Mouse (Mus musculus) spleen, postnatal 14 days (tissue): Measurements from ENCODE around the gene B4galnt3.
"Not testable (repeated sequence)": the region's sequence is repeated elsewhere in the genome, so short reads cannot be mapped to it uniquely, and the experiment has no call there.

Source experiments
- DNase-seq, 2 experiments: peaks; one replicate each; pipeline ENCODE4 v3.0.0; 2021 to 2022; ENCODE audit warnings: low spot score in 2 of 2

Gene B4galnt3

DNA sequence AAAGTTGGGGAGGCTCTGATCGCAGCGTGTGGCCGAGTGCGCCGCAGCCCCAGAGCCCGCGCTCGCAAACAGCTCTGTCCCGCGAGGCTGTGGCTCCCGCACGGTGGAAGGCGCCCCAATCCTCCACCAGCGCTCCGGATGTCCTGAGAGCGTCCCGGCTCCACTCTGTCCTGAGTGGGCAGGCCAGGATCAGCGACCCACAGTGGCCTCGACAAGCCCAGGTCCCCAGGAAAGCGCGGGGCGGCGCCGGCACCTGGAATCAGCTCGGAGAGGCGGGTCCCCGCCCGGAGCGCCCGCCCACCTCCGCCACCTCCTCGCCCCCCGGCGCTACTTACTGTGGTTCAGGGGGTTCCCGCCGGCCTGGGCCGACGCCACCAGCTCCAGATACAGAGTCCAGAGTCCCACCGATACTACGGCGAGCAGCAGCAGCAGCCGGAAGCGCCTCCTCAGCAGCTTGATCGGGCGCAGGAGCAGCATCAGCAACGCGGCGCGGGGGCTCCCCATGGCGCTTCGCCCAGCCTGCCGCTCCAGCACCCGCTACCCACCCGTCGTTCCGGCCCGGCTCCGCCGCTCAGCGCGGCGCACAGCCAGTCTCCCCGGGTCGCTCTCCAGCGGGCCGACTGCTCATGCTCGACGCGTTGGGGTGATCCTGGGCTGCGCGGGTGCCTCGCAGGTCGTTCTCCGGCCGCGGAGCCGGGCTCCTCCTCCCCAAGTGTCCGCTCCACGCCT, at the start of gene B4galnt3, which contains the start of gene D330020A13Rik:
Gene B4galnt3 (minus strand): TSS at position 504 of the 729 bp plus-strand sequence.
Gene D330020A13Rik (plus strand): TSS at position 309 of the 729 bp plus-strand sequence.
- peak in 1 of 2 experiments; percentile 1 for DNase-seq

DNA sequence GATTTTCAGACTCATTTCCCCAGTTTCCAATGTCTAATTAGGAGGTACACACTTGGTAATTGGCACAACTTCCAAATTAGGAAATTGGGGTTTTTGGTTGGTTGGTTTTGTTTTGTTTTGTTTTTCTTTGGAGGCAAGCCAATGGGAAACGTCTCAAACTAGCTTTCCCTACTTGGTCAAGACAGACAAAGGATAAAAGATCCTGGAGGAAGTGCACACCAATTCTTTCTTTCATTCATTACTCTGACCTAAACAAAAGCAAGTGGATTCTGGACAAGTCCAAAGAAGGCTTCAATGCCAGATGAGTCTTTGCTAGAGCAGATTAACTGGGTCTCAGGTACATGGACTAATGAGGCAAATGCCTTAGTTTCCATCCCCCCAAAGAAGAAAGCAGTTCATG, 49.6 kb upstream of the B4galnt3 start:
- DNase-seq, result no peak

DNA sequence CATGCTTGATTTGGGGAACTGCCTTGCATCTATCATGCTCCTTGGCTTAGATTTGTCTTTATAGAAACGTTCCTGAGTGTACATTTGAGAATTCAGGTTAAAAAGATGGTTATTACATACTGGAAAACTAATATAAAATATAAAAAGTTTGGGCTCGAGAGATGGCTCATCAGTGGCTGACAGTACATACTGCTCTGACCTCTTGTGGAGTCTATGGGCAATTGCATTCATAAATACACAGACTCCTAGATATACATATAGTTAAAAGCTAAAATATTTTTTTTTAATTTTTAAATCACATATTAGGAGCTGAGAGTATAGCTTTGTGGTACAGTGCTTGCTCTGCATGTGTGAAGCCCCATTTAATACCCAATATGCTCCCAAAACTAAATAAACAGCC, 38.0 kb upstream of the B4galnt3 start:
- no peak for DNase-seq

DNA sequence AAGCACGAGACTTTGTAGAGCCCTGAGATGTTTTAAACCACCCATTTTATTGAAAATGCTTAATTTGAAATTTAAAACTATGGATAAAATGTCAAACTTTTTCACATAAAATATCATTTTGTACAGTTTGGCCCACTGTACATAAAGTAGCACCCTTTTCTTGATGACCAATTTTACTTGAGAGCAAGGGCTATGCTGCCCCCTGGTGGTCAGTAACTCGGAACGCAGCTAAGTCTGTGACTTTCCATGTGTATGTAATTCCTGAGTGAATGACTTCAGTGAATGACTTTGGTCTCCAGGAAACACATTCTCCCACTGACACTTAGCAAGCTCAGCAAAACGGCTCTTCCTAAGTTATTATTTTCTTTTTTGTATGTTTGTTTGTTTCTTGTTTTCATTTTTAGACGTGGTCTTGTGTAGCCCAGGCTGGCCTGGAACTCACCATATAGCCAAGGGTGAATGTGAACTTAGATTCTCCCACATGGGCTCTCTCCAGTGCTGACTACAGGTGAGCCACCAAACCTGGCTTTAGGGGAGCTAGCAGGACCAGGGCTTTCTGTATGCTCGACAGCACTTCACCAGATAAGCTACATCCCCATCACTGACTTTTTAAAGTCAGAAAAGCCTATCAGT, 30.1 kb upstream of the B4galnt3 start:
- DNase-seq, result peak; percentile 12 to 46

DNA sequence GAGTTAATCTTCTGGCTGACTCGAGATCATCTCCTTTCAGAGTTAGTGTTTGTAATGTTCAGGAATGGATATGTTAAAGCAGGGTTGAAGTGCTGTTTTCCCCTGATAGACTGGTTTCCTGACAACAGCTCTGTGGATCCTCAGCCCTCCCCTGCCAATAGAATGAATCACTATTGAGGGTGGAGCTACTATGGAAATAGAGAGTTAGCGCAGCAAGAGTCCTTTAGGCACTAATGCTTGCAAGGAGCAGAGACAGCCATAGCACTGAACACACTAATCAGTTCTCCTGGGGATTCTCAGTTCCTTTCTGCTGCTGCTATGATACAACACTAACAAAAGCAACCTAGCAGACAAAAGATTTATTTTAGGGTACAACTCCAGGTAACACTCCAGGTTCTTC, 26.0 kb upstream of the B4galnt3 start:
- DNase-seq, result no peak

DNA sequence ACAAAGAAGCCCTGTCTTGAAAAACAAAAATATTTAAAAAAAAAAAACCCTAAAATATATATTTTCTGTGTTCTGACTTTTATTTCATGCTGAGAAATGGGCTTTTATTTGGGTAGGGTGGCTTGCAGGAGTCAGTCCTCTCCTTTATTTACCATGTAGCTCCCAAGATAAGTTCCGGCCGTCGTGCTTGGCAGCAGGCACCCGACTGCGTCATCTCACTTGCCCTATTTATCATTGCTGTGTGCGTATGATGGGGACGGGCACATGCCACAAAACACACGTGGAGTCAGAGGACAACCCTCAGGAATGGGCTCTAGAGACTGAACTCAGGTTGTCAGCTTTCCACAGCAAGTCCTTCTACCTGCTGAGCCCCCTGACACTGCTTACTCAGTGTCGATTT, 24.8 kb upstream of the B4galnt3 start:
- no peak for DNase-seq

- DNase-seq, result no peak
Measured at GRCm38 (mm10) chr6:120318303-120318940, 24.1 kb upstream of the B4galnt3 start.

DNA sequence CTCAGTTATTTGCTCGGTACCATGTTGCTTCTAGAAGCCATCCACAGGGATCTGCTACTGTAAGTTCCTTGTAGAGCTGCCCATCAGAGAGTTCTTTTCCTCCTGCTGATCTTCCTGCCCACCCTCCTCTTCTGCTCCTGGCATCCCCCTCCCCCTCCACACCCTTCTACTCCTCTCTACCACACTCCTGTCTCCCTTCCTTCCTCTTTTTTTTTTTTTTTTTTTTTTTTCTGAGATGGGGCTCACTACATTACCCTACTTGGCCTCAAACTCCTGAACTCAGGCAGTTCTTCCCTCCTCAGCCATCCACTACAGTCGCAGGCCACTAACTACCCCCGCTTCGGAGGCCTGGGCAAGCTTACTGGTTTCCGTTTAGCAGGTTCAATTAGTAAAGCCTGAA, 18.1 kb upstream of the B4galnt3 start:
- no peak for DNase-seq

GRCm38 (mm10) chr6:120309787-120310186, 15.4 kb upstream of the B4galnt3 start:
- no peak for DNase-seq

- no peak for DNase-seq
Measured at GRCm38 (mm10) chr6:120309338-120309737, 15.0 kb upstream of the B4galnt3 start.

DNA sequence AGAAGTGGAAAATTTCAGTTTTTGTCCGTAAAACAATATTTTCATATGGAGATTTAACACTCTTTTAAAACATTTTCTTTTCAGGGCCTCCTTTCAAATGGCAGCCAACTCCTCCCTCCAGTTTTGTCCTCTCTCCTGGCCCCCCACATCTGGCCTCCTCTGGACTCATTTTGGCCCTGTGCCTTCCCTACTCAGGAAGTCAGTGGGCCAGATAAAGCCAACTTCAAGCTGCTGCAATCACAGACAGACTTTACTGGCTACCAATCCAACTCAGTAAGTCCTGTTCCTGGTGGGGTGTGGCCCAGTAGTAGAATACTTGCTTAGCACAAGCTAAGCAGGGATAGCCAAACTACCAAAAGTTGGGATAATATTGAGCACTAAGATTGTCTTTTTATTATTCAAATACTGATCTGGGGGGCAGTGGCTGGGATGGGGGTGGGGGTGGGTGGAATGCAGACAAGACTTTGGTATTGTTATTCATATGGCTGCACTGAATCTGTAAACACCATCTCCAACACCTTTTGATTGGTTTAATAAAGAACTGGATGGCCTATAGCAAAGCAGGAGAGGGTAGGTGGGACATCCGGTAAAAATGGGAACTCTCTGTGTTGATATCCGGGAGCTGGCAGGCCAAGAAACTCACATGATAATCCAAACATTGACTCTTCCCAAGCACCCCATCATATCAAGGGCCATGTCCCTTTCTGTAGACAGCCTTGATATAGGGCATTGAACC, 12.7 kb upstream of the B4galnt3 start:
- DNase-seq, result no peak

- DNase-seq, result no peak
Measured at GRCm38 (mm10) chr6:120302755-120303316, 8.5 kb upstream of the B4galnt3 start.

DNA sequence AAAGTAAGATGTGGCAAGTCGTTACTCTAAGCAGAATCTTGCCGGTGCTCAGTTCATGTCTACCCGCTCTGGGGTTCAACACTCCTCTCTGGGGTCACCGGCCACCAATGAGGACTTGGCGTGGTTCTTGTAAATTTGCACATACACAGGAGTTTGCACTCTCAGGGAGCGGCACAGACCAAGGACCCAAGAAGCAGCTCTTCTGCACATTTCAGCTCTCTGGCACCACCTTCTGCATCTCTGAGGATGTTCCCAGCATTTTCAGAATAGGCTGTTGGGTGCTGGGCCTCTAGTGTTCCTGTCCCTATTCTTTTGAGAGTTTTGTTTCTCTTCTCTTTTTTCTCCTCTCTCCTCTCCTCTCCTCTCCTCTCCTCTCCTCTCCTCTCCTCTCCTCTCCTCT, 6.8 kb upstream of the B4galnt3 start:
- DNase-seq, result no peak

GRCm38 (mm10) chr6:120296589-120296988, 2.2 kb upstream of the B4galnt3 start:
- DNase-seq, result not testable (repeated sequence)

DNA sequence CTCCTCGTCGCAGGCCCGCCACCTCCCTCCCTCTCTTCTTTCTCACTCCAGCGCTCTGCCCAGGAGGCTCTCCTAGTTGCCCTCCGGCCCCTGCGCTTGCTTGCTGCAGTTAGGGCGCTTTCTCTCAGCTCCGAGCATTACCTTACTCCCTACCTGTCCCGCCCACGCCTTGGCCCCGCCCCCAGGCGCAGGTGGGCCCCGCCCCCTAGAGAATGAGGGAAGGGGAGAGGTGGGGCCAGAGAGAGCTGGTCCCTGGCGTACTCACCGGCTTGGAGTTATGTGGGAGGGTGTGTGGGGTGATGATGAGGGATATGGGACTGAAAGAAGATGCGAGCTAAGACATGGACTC, 400 bp upstream of the B4galnt3 start:
- peak in 1 of 2 experiments; percentile 3 for DNase-seq

GRCm38 (mm10) chr6:120291396-120292009, 2.9 kb downstream of the B4galnt3 start:
- DNase-seq, result no peak

DNA sequence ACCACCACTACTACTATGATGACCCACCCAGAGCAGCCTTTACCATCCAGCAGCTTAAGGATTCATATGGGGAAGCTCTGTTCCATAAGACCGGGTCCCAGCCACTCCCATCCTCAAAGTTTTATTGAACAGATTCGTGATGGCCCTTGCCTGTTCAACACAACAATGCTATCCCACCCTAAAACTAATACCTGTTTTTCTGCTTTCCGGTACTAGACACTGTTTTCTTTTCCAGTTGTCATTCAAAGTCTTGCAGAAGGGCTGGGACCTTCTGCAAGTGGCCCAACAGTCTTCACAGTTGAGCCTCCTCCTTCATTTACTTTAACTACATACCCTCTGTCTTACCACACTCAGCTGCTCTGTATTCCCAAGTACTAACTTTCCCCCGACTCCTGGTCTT, 4.9 kb downstream of the B4galnt3 start:
- no peak for DNase-seq

- no peak for DNase-seq
Measured at GRCm38 (mm10) chr6:120288541-120288940, 5.8 kb downstream of the B4galnt3 start.

DNA sequence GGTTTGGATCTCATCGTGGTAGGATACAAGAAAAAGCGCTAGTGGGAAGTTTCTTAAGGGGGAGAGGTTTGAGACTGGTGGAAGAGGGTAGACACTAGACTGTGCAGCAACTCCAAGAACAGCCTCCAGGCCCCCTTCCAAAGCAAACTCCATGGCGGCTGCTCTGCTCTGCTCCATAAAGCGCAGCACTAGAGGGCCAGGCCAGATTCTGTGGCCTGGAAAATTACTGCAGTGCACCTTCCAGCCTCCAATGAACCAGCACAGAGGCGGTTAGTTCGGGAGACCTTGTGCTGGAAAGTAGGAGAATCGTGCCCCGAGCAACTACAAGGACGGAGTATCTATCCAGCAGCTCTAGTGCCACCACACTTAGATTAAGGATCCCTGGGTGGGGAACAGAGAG, 7.1 kb downstream of the B4galnt3 start:
- DNase-seq, result no peak

- DNase-seq, result no peak
Measured at GRCm38 (mm10) chr6:120276874-120277449, 17.4 kb downstream of the B4galnt3 start.

- no peak for DNase-seq
Measured at GRCm38 (mm10) chr6:120275301-120275700, 19.1 kb downstream of the B4galnt3 start.
